Mouse (Mus musculus) spleen, adult 2 months (tissue): ENCODE measurements at regions not wholly inside any gene's neighbourhood (a gene's known extent, or its start where the extent isn't known, plus 50 kb on each side); places are given as distances from the start of the nearest gene placed in this dataset.

ENCODE experiments used
- DNase-seq, 2 experiments: peaks; one replicate each; pipeline versions ENCODE4 v3.0.0 to v3.0.0-alpha.2; 2012 to 2021; ENCODE audit warnings: low spot score in 2 of 2, low read depth in 1 of 2
- H3K27ac ChIP-seq: fragments of 200-500 bp; 2 replicates; pipeline ENCODE4 v1.5.1; 2012; ENCODE audit warnings: low read length, inconsistent platforms; ENCODE audit not compliant: insufficient read depth
- H3K27me3 ChIP-seq: fragments of 200-500 bp; 2 replicates; pipeline ENCODE4 v1.6.1; 2012; ENCODE audit warnings: mild to moderate bottlenecking, moderate library complexity, low read length, inconsistent platforms; ENCODE audit not compliant: control insufficient read depth, insufficient read depth
- H3K36me3 ChIP-seq: fragments of 200-500 bp; 2 replicates; pipeline ENCODE4 v1.6.1; 2012; ENCODE audit warnings: mild to moderate bottlenecking, low read length, inconsistent platforms; ENCODE audit not compliant: control insufficient read depth, insufficient read depth
- H3K4me1 ChIP-seq: fragments of 200-500 bp; 2 replicates; pipeline ENCODE4 v1.6.1; 2011; ENCODE audit warnings: inconsistent platforms; ENCODE audit not compliant: control insufficient read depth, insufficient read depth, insufficient read length
- H3K4me3 ChIP-seq: fragments of 200-500 bp; 2 replicates; pipeline ENCODE4 v1.5.1; 2011; ENCODE audit warnings: mild to moderate bottlenecking, inconsistent platforms; ENCODE audit not compliant: insufficient read depth, insufficient read length; ENCODE audit errors: extremely low read depth
- CTCF ChIP-seq: fragments of 200-500 bp; IDR thresholded peaks from 2 replicates; pipeline ENCODE4 v1.5.1; 2011; ENCODE audit warnings: mild to moderate bottlenecking, inconsistent platforms; ENCODE audit not compliant: insufficient read depth, insufficient read length, insufficient replicate concordance; ENCODE audit errors: extremely low read depth
- POLR2A ChIP-seq: fragments of 200-500 bp; IDR thresholded peaks from 2 replicates; pipeline ENCODE4 v1.6.1; 2011; ENCODE audit warnings: low read depth, low read length, inconsistent platforms
- WGBS: fragments of 180-500 bp; shearing (Covaris S2); methylation state at CpG from one replicate; pipeline ENCODE4 v1.1.7; 2018; 5-methylcytosine and 5-hydroxymethylcytosine counted together

DNA sequence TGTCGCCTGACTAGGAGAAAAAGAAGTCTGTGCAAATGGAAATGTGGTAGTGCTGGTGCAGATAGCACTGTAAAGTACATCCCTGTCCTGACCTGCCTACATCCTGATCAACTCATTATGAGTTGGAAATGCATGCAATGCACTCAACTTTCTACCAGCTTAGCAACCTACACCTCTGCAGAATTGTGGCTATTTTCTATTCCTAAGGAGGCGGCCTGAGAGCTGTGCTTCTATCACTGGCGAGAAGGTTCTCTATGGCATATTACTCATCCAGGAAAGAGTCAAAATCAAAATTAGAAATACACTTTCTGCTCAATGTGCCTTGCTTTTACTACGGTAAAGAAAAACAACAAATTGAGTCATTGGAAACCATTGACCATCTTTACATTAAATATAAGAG is 685.4 kb upstream of the Kdm8 start:
- H3K27ac ChIP-seq, result no peak overlapping the region
- H3K4me1 ChIP-seq, result no peaks in the 10 kb centered on the region
- no peaks in the 10 kb centered on the region for H3K36me3 ChIP-seq
- TF ChIP-seq CTCF (no peak), POLR2A (no peak)
- no peak overlapping the region for H3K4me3 ChIP-seq
- no peak for DNase-seq
- no peaks in the 10 kb centered on the region for H3K27me3 ChIP-seq
- 88% methylated on average over 4 of the region's 4 CpGs for WGBS

DNA sequence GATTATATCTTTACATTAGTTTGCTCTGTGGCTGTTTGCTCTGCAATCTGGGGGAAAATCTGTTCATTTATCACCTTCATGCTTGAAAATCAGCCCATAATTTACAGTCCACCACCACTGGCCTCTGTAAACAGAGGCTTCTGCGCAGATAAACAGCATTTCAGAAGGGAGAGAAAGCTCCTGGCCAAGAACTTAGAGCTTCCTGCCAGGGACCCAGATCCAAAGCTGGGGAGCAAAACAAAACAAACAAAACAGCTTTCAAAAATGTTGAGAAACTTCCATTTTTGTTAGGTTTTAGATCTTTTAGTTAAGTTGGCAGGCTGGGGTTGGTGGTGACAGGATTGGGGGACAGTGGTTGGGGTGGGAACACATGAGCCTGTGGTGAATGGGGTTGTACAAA is 666.7 kb upstream of the Kdm8 start:
- TF ChIP-seq CTCF (no peak), POLR2A (no peak)
- no peak overlapping the region for H3K27ac ChIP-seq
- no peaks in the 10 kb centered on the region for H3K27me3 ChIP-seq
- H3K4me1 ChIP-seq, result no peaks in the 10 kb centered on the region
- H3K4me3 ChIP-seq, result no peak overlapping the region
- WGBS, result 62% methylated on average over 1 of the region's 1 CpGs
- no peaks in the 10 kb centered on the region for H3K36me3 ChIP-seq
- DNase-seq, result no peak

GRCm38 (mm10) chr7:124782816-124783215 is 661.7 kb upstream of the Kdm8 start:
- WGBS, result 51% methylated on average over 4 of the region's 4 CpGs
- Histone ChIP-seq H3K27ac (no peak overlapping the region), H3K27me3 (no peaks in the 10 kb centered on the region), H3K36me3 (no peaks in the 10 kb centered on the region), H3K4me1 (no peaks in the 10 kb centered on the region), H3K4me3 (no peak overlapping the region)
- no peak for DNase-seq
- TF ChIP-seq CTCF (no peak), POLR2A (no peak)

- WGBS, result 81% methylated on average over 2 of the region's 2 CpGs
- H3K36me3 ChIP-seq, result no peaks in the 10 kb centered on the region
- DNase-seq, result no peak
- no peak overlapping the region for H3K27ac ChIP-seq
- H3K27me3 ChIP-seq, result no peaks in the 10 kb centered on the region
- no peak for TF ChIP-seq CTCF
- TF ChIP-seq POLR2A, result no peak
- H3K4me3 ChIP-seq, result no peak overlapping the region
- H3K4me1 ChIP-seq, result no peaks in the 10 kb centered on the region
These were observed 659.5 kb upstream of the Kdm8 start for GRCm38 (mm10) chr7:124784995-124785394.

- H3K27me3 ChIP-seq, result no peaks in the 10 kb centered on the region
- no peak overlapping the region for H3K4me3 ChIP-seq
- no peak overlapping the region for H3K27ac ChIP-seq
- 86% methylated on average over 8 of the region's 8 CpGs for WGBS
- no peak for TF ChIP-seq POLR2A
- no peak for TF ChIP-seq CTCF
- DNase-seq, result no peak
- no peaks in the 10 kb centered on the region for H3K36me3 ChIP-seq
- H3K4me1 ChIP-seq, result no peaks in the 10 kb centered on the region
These were observed 658.6 kb upstream of the Kdm8 start for GRCm38 (mm10) chr7:124785896-124786295.

- H3K27ac ChIP-seq, result no peak overlapping the region
- DNase-seq, result no peak
- H3K27me3 ChIP-seq, result no peaks in the 10 kb centered on the region
- H3K36me3 ChIP-seq, result no peaks in the 10 kb centered on the region
- no peaks in the 10 kb centered on the region for H3K4me1 ChIP-seq
- TF ChIP-seq CTCF, result no peak
- TF ChIP-seq POLR2A, result no peak
- WGBS, result 59% methylated on average over 3 of the region's 3 CpGs
- H3K4me3 ChIP-seq, result no peak overlapping the region
These were observed 655.7 kb upstream of the Kdm8 start for GRCm38 (mm10) chr7:124788781-124789180.

GRCm38 (mm10) chr7:124803101-124803500 is 641.4 kb upstream of the Kdm8 start:
- Histone ChIP-seq H3K27me3 (no peaks in the 10 kb centered on the region), H3K36me3 (no peaks in the 10 kb centered on the region), H3K27ac (no peak overlapping the region), H3K4me1 (no peaks in the 10 kb centered on the region), H3K4me3 (no peak overlapping the region)
- 74% methylated on average over 3 of the region's 3 CpGs for WGBS
- DNase-seq, result no peak
- TF ChIP-seq POLR2A (no peak), CTCF (no peak)

- Histone ChIP-seq H3K36me3 (no peaks in the 10 kb centered on the region), H3K4me3 (no peak overlapping the region), H3K4me1 (no peaks in the 10 kb centered on the region), H3K27ac (no peak overlapping the region), H3K27me3 (no peaks in the 10 kb centered on the region)
- TF ChIP-seq CTCF (no peak), POLR2A (no peak)
- no peak for DNase-seq
These were observed 609.8 kb upstream of the Kdm8 start for GRCm38 (mm10) chr7:124834692-124835091.
